Mouse (Mus musculus) heart, postnatal 0 days (tissue): ENCODE results near the gene Cdk17. TPM values are rescaled to one million over a fixed set of nuclear protein-coding genes. Genes with fewer than 3 reads are reported as not detected.
A peak's percentile ranks its signal among the peaks of the same experiment; 100 is the strongest.

ENCODE experiments used
- ATAC-seq: fragments of 200-750 bp; cut with Nextera tagmentation; 2 replicates; pipeline ENCODE4 v1.8.0; 2017; ENCODE audit warnings: low read depth, moderate number of reproducible peaks, moderate library complexity; ENCODE audit not compliant: insufficient read depth
- DNase-seq: peaks from one replicate; pipeline ENCODE4 v3.0.0-alpha.2; 2016; ENCODE audit warnings: low spot score
- H3K27ac ChIP-seq: fragments of 300-500 bp; sonication (generic); 2 replicates; pipeline ENCODE4 v1.5.1; 2014; ENCODE audit warnings: low read depth, mild to moderate bottlenecking
- H3K27me3 ChIP-seq: fragments of 300-500 bp; sonication (generic); 2 replicates; pipeline ENCODE4 v1.6.1; 2014; ENCODE audit warnings: low read length, mixed read lengths; ENCODE audit not compliant: control insufficient read depth, insufficient read depth
- H3K36me3 ChIP-seq: fragments of 300-500 bp; sonication (generic); replicated peaks from 2 replicates; pipeline ENCODE4 v1.6.1; 2014; ENCODE audit warnings: low read length, mixed read lengths; ENCODE audit not compliant: control insufficient read depth, insufficient read depth
- H3K4me1 ChIP-seq: fragments of 300-500 bp; sonication (generic); 2 replicates; pipeline ENCODE4 v1.6.1; 2014; ENCODE audit warnings: antibody characterized with exemption; ENCODE audit not compliant: control insufficient read depth, insufficient read depth
- H3K4me2 ChIP-seq: fragments of 300-500 bp; sonication (generic); 2 replicates; pipeline ENCODE4 v1.6.1; 2014; ENCODE audit warnings: low read depth, mild to moderate bottlenecking, low read length, moderate library complexity
- H3K4me3 ChIP-seq: fragments of 300-500 bp; sonication (generic); 2 replicates; pipeline ENCODE4 v1.5.1; 2014; ENCODE audit warnings: low read depth, low read length
- H3K9ac ChIP-seq: fragments of 300-500 bp; sonication (generic); replicated peaks from 2 replicates; pipeline ENCODE4 v1.6.1; 2014; ENCODE audit warnings: low read depth, low read length, mixed read lengths
- H3K9me3 ChIP-seq: fragments of 300-500 bp; sonication (generic); replicated peaks from 2 replicates; pipeline ENCODE4 v1.6.1; 2016; ENCODE audit warnings: low read length; ENCODE audit not compliant: control insufficient read depth
- CTCF ChIP-seq: IDR thresholded peaks from 2 replicates; pipeline ENCODE4 v1.5.1; 2016; ENCODE audit warnings: antibody characterized with exemption, control low read depth, low read depth
- EP300 ChIP-seq: IDR thresholded peaks from 2 replicates; pipeline ENCODE4 v1.6.1; 2016; ENCODE audit warnings: antibody characterized with exemption, low read depth
- WGBS: fragments of 180-500 bp; shearing (Covaris S2); extraction: QIAGEN DNeasy Blood & Tissue Kit; methylation state at CpG from one replicate; pipeline ENCODE4 v1.1.7; 2014; 5-methylcytosine and 5-hydroxymethylcytosine counted together
- polyA plus RNA-seq: library from polyadenylated mRNA; unstranded; fragments of >200 nt; fragmentation: Nextera tagmentation; extraction: Ambion mirVana; gene quantifications from 2 replicates; pipeline ENCODE4 v1.2.1, GENCODE M21; 2015
- total RNA-seq: library from RNA; depleted of rRNA; stranded (reverse); fragments of >200 nt; gene quantifications from 2 replicates; pipeline ENCODE4 v1.2.3, GENCODE M21; 2014; ENCODE audit warnings: low replicate concordance

Gene Cdk17
- total and polyA plus RNA-seq, 2 experiments from 2014 or later, result 12.3 to 40.2 TPM

- H3K4me3 ChIP-seq, result no peak overlapping the region
- no peak overlapping the region for H3K9ac ChIP-seq
- no peaks in the 10 kb centered on the region for H3K27me3 ChIP-seq
- peaks cover 30% of the 10 kb centered on the region for H3K36me3 ChIP-seq
- H3K9me3 ChIP-seq, result no peaks in the 10 kb centered on the region
- no peak for TF ChIP-seq CTCF
- no peak for TF ChIP-seq EP300
- 35% methylated on average over 13 of the region's 13 CpGs for WGBS
- H3K4me2 ChIP-seq, result no peak overlapping the region
- ATAC-seq (peak; percentile 38; the same call in 1 of the 2 replicates), DNase-seq (no peak)
- peak overlapping the region; percentile 66 for H3K27ac ChIP-seq
- peaks cover 25% of the 10 kb centered on the region for H3K4me1 ChIP-seq
Measured at GRCm38 (mm10) chr10:93255294-93255693, 94.6 kb downstream of the Cdk17 start.

- Histone ChIP-seq H3K27ac (peak overlapping the region; percentile 0; the same call in 1 of the 2 replicates), H3K27me3 (no peaks in the 10 kb centered on the region), H3K4me3 (no peak overlapping the region), H3K9me3 (no peaks in the 10 kb centered on the region), H3K9ac (0 out of 2 replicates have a peak overlapping the region, but pooled peaks have one; percentile 16), H3K4me2 (no peak overlapping the region; the same call in 1 of the 2 replicates), H3K36me3 (peaks cover 21% of the 10 kb centered on the region; the same call in 1 of the 2 replicates), H3K4me1 (peaks cover 54% of the 10 kb centered on the region)
- TF ChIP-seq EP300 (no peak), CTCF (no peak)
- DNase-seq, result no peak
- no peak for ATAC-seq
- WGBS, result 33% methylated on average over 5 of the region's 5 CpGs
Measured at GRCm38 (mm10) chr10:93259826-93260225, 99.2 kb downstream of the Cdk17 start.

DNA sequence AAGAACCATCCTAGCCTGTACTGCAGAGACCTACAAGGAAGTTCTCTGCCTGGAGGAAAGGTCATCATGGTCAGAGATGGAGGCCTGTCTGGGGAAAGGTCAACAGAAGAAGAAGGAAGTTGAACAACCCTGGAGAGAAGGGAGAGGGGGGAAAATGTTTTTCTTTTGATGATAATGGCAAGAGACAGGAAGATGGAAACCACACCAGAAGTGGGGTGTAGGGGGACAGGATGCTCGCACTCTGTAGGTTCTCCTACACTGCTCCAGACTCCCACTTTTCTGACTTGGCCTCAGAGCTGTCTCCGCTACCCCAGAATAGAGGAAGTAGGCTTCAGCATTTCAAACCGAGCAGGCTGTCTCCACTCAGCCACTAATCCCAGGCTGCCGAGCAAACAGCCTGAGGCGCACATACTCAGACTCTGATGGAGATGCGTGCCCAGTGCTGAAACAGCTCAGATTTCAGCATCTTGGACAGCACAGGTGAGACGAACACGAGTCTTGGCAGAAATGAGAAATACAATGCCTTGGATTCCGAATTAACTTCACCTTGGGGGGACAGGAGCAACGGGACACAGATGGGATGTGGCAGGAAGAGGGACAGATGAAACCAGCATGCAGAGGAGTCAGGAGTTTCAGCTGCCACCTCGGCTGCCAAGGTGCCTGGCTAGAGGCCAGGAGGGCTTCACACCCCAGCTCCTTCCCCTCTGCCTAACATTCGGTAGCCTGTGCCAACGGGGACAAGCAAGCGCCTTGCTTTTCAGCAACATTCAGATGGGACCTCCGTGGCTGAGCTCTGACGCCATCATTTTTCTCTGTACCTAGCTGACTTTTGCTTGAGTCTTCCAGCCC lies 100.7 kb downstream of the Cdk17 start:
- WGBS, result 18% methylated on average over 16 of the region's 16 CpGs
- Histone ChIP-seq H3K36me3 (peaks cover 26% of the 10 kb centered on the region; the same call in 1 of the 2 replicates), H3K9ac (no peak overlapping the region; the same call in 1 of the 2 replicates), H3K27me3 (no peaks in the 10 kb centered on the region), H3K4me2 (peak overlapping the region; percentile 43), H3K9me3 (no peaks in the 10 kb centered on the region), H3K27ac (peak overlapping the region; percentile 82), H3K4me3 (peak overlapping the region; percentile 10), H3K4me1 (peaks cover 54% of the 10 kb centered on the region)
- DNase-seq, result peak; percentile 52
- ATAC-seq, result peak; percentile 58
- TF ChIP-seq EP300, result no peak
- TF ChIP-seq CTCF, result no peak

GRCm38 (mm10) chr10:93261981-93262499 lies 101.4 kb downstream of the Cdk17 start:
- peak overlapping the region; percentile 30 for H3K9ac ChIP-seq
- no peaks in the 10 kb centered on the region for H3K27me3 ChIP-seq
- peak overlapping the region; percentile 82 for H3K27ac ChIP-seq
- TF ChIP-seq CTCF (no peak), EP300 (no peak)
- peak overlapping the region; percentile 43 for H3K4me2 ChIP-seq
- peak; percentile 61 for DNase-seq
- peaks cover 19% of the 10 kb centered on the region; the same call in 1 of the 2 replicates for H3K36me3 ChIP-seq
- H3K4me3 ChIP-seq, result peak overlapping the region; percentile 10
- H3K9me3 ChIP-seq, result no peaks in the 10 kb centered on the region
- ATAC-seq, result peak; percentile 71
- 10% methylated on average over 15 of the region's 15 CpGs for WGBS
- H3K4me1 ChIP-seq, result peaks cover 52% of the 10 kb centered on the region

DNA sequence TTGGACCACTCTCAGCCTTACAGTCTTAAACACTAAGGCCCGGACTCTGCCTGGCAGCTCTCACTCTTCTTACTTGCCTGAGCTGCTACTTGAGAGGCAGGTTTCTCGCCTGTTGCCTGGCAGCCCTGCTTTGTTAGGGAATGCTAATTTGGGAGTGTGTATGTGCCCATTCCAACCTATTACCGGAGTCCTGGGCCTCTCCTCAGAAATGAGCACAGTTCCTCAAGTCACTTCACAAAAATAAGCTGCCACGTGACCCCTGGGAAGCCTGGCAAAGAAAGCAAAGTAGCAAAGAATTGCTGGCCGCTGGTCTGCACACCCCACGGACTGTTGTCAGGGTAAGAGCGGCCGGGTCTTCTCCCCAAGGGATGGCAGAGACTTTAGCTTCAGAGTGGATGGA lies 102.8 kb downstream of the Cdk17 start:
- DNase-seq (no peak), ATAC-seq (no peak)
- WGBS, result 43% methylated on average over 8 of the region's 8 CpGs
- Histone ChIP-seq H3K4me2 (no peak overlapping the region), H3K36me3 (peaks cover 19% of the 10 kb centered on the region; the same call in 1 of the 2 replicates), H3K4me1 (peaks cover 51% of the 10 kb centered on the region), H3K4me3 (no peak overlapping the region), H3K9me3 (no peaks in the 10 kb centered on the region), H3K27ac (peak overlapping the region; percentile 18), H3K27me3 (no peaks in the 10 kb centered on the region), H3K9ac (no peak overlapping the region)
- no peak for TF ChIP-seq EP300
- no peak for TF ChIP-seq CTCF
